Mouse (Mus musculus) ES-E14 (cell line): ENCODE results near the gene Kcnj4. TPM values are rescaled to one million over a fixed set of nuclear protein-coding genes. Genes with fewer than 3 reads are reported as not detected.

Experiments
- DNase-seq: peaks from one replicate; pipeline ENCODE4 v3.0.0-alpha.2; 2013; ENCODE audit warnings: low read depth, low spot score
- H3K27ac ChIP-seq: 2 replicates; pipeline ENCODE4 v1.5.1; 2012; ENCODE audit warnings: low read depth, mild to moderate bottlenecking, low read length, moderate library complexity, mixed read lengths; ENCODE audit not compliant: poor library complexity, insufficient read depth, severe bottlenecking
- H3K36me3 ChIP-seq: 2 replicates; pipeline ENCODE4 v1.6.1; 2012; ENCODE audit warnings: mild to moderate bottlenecking, low read length, moderate library complexity, mixed read lengths; ENCODE audit not compliant: control insufficient read depth, poor library complexity, insufficient read depth, severe bottlenecking
- H3K4me1 ChIP-seq, 2 experiments: fragments of 150-350 bp in 1 of 2; sonication (generic) in 1 of 2; 2 replicates each; pipeline ENCODE4 v1.6.1; 2012; ENCODE audit warnings: low read length in 2 of 2, mild to moderate bottlenecking in 1 of 2, mixed read lengths in 1 of 2; ENCODE audit not compliant: control insufficient read depth in 2 of 2, insufficient read depth in 2 of 2, poor library complexity in 1 of 2
- H3K4me3 ChIP-seq, 2 experiments: fragments of 150-350 bp in 1 of 2; sonication (generic) in 1 of 2; 2 replicates each; pipeline ENCODE4 v1.5.1; 2012; ENCODE audit warnings: low read length in 2 of 2, low read depth in 1 of 2, mild to moderate bottlenecking in 1 of 2, mixed read lengths in 1 of 2; ENCODE audit not compliant: insufficient read depth in 1 of 2, poor library complexity in 1 of 2, severe bottlenecking in 1 of 2
- H3K9ac ChIP-seq: 2 replicates; pipeline ENCODE4 v1.6.1; 2012; ENCODE audit warnings: low read depth, mild to moderate bottlenecking, low read length, mixed read lengths; ENCODE audit not compliant: poor library complexity, insufficient read depth, severe bottlenecking
- H3K9me3 ChIP-seq: fragments of 150-350 bp; sonication (generic); 2 replicates; pipeline ENCODE4 v1.6.1; 2012; ENCODE audit warnings: low read depth, mild to moderate bottlenecking, low read length; ENCODE audit not compliant: control insufficient read depth, insufficient read depth
- CHD2 ChIP-seq: IDR thresholded peaks from 2 replicates; pipeline ENCODE4 v1.6.1; 2014; ENCODE audit warnings: mild to moderate bottlenecking, low read depth, low read length, inconsistent platforms
- HCFC1 ChIP-seq: IDR thresholded peaks from 2 replicates; pipeline ENCODE4 v1.6.1; 2012; ENCODE audit warnings: low read length, inconsistent platforms, borderline replicate concordance; ENCODE audit not compliant: insufficient read depth
- MAFK ChIP-seq: IDR thresholded peaks from 2 replicates; pipeline ENCODE4 v1.6.1; 2014; ENCODE audit warnings: mild to moderate bottlenecking, low read depth, low read length, inconsistent platforms; ENCODE audit not compliant: insufficient read depth
- ZC3H11A ChIP-seq: IDR thresholded peaks from 2 replicates; pipeline ENCODE4 v1.6.1; 2012; ENCODE audit warnings: low read depth, mild to moderate bottlenecking, inconsistent platforms, low read length, borderline replicate concordance
- ZNF384 ChIP-seq: IDR thresholded peaks from 2 replicates; pipeline ENCODE4 v1.6.1; 2012; ENCODE audit warnings: low read depth, low read length, inconsistent platforms
- in situ Hi-C, 2 experiments: fragments of 600-800 bp; cut with MboI; formaldehyde crosslinking; loops; one replicate each; pipeline ENCODE4 v1.15.1; 2025; ENCODE audit warnings: low sequenced_read_pairs in 2 of 2, inconsistent platforms in 1 of 2; ENCODE audit not compliant: unreplicated experiment in 2 of 2
- total RNA-seq: library from RNA; depleted of rRNA; stranded (reverse); fragments of 300-350 nt; gene quantifications from 2 replicates; pipeline ENCODE4 v1.2.3, GENCODE M21; 2012

Gene Kcnj4
- total RNA-seq, 1 experiment: 3.2 TPM

DNA sequence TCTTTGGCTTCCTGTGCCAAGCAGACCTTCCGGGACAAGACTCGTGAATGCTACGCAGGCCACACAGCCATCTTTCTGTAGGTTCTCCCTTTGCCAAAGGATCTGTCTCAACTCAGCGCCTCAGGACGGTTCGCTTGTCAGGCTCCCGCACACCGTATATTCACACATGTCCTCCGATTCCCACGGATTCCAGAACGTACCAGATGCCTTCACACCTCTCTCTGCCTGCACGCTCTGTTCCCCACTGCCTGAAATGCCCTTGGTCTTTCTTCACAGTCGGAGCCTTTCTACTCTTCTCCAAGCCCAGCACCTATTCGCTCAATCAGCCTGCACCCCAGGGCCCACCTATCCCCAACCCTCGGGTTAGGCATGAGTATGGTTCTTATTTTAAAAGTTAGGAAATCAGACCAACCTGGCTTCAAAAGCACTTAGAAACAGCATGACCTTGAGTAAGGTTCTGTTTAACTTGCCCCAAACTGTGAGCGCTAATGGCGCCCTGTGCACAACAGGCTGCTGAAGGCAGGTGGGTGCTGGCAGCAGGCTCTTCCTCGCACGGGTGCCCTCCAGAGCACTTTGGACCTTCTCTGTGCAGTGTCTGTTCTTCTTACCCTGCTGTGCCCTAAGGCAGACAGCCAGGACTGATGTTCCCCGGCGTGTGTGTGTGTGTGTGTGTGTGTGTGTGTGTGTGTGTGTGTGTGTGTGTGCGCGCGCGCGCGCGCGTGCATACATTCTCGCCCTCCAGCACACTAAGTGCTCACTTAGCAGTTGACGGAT is 2.2 kb upstream of the Kcnj4 start:
- H3K27ac ChIP-seq: no peak overlapping the region
- no peak for TF ChIP-seq HCFC1
- TF ChIP-seq MAFK: no peak
- no peak overlapping the region for H3K9ac ChIP-seq
- no peaks in the 10 kb centered on the region for H3K36me3 ChIP-seq
- in situ Hi-C loops: no loop called here
- H3K9me3 ChIP-seq: no peaks in the 10 kb centered on the region
- no peak overlapping the region for H3K4me3 ChIP-seq
- no peak for DNase-seq
- peaks cover 6 to 15% of the 10 kb centered on the region in 2 experiments; a peak in 3 of 4 replicates for H3K4me1 ChIP-seq

DNA sequence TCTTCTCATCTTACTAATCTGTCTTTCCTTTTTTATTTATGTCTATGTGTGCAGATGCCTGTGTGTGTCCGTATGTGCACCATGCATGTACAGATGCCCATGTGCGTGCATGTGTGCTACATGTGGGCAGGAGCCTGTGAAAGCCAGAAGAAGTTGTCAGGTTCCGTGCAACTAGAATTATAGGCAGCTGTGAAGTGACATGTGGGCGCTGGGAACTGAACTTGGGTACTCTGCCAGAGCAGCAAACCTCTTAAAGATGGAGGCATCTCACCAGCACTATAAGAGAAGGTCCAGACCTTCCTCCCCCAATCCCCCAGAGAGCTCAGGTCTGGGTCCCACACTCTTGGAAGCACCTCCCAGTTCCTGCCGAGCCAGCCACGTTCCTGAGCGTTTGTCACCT is 1.4 kb upstream of the Kcnj4 start:
- Histone ChIP-seq H3K9ac (no peak overlapping the region), H3K4me3 (no peak overlapping the region), H3K36me3 (no peaks in the 10 kb centered on the region), H3K27ac (no peak overlapping the region), H3K9me3 (no peaks in the 10 kb centered on the region), H3K4me1 (peaks cover 2 to 15% of the 10 kb centered on the region in 2 experiments; a peak in 2 of 4 replicates)
- DNase-seq: no peak
- no peak for TF ChIP-seq MAFK
- no peak for TF ChIP-seq HCFC1
- no peak for TF ChIP-seq CHD2
- TF ChIP-seq ZC3H11A: no peak
- TF ChIP-seq ZNF384: no peak
- in situ Hi-C loops: no loop called here

DNA sequence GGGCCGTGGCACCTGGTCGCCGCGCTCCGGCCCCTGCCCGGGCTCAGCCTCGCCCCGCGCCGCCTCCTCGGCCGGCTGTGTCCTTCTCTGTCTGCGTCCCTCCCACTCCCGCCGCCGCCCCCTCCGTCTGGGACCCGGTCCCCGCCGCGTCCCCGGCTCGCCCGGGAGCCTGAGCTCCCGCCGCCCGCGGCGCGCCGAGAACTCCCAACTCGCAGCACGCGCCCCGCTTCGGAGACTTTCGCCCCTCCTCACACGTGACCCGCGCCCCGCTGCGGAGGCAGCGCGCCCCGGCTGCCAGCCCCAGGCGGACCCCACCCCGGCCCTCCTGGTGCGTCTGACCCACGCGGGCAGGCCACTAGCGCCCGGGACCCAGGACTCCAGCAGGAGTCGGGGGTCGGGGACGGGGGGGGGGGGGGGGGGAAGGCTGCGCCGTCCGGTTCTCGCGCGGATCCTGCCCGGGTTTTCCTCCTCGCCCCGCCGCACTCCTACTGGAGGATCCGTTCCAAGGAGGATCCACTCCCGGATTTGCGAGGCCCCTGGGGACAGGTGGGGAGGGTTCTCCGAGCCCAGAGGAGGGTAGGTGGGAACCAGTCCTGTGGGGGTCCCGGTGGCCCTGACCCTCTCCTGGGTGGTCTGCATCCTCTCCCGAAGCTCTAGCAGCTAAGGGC is 709 bp upstream of the Kcnj4 start:
- in situ Hi-C loops: no loop called here
- DNase-seq: no peak
- no peak for TF ChIP-seq ZC3H11A
- TF ChIP-seq HCFC1: no peak
- no peak for TF ChIP-seq CHD2
- no peak for TF ChIP-seq MAFK
- TF ChIP-seq ZNF384: no peak
- no peaks in the 10 kb centered on the region for H3K9me3 ChIP-seq
- H3K9ac ChIP-seq: peak overlapping the region; percentile 81
- H3K4me1 ChIP-seq: peaks cover 2 to 13% of the 10 kb centered on the region in 2 experiments; a peak in 2 of 4 replicates
- no peak overlapping the region for H3K27ac ChIP-seq
- no peaks in the 10 kb centered on the region for H3K36me3 ChIP-seq
- peak overlapping the region; percentile 72 to 85 for H3K4me3 ChIP-seq

DNA sequence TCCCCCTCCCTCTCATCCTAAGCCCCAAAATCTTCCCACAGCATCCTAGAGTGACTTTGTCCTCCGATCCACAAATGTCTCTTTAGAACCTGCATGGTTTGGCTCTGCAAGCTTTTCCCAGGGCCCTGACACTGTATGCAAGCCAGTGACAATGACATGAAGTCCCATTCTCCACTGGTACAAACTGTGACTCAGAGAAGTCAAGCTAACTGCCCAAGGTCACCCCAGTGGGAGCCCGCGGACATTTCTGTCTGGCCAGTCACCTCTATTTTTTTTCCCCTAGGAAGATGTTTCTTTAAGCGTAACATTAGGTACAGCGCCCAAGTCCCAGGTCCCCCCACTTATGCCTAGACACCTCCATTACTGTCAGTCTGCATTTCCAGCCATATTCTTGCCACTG is 1.6 kb downstream of the Kcnj4 start:
- H3K4me1 ChIP-seq: peaks cover 2 to 20% of the 10 kb centered on the region in 2 experiments; a peak in 2 of 4 replicates
- H3K9ac ChIP-seq: no peak overlapping the region
- no peak overlapping the region for H3K27ac ChIP-seq
- no peak for TF ChIP-seq HCFC1
- no peak for TF ChIP-seq ZC3H11A
- TF ChIP-seq CHD2: no peak
- TF ChIP-seq MAFK: no peak
- TF ChIP-seq ZNF384: no peak
- DNase-seq: no peak
- no peaks in the 10 kb centered on the region for H3K36me3 ChIP-seq
- in situ Hi-C loops: no loop called here
- no peaks in the 10 kb centered on the region for H3K9me3 ChIP-seq
- no peak overlapping the region for H3K4me3 ChIP-seq
